Mouse (Mus musculus) thymus, postnatal 0 days (tissue): ENCODE results near the gene Asb8. TPM values are rescaled to one million over a fixed set of nuclear protein-coding genes. Genes with fewer than 3 reads are reported as not detected.

Experiments
- DNase-seq: peaks from one replicate; pipeline ENCODE4 v3.0.0-alpha.2; 2015; ENCODE audit warnings: low spot score
- polyA plus RNA-seq: library from polyadenylated mRNA; unstranded; fragments of >200 nt; fragmentation: Nextera tagmentation; extraction: Ambion mirVana; gene quantifications from 2 replicates; pipeline ENCODE4 v1.2.1, GENCODE M21; 2015

Asb8 gene
- polyA plus RNA-seq, 1 experiment from 2014 or later, result 43.2 TPM

DNA sequence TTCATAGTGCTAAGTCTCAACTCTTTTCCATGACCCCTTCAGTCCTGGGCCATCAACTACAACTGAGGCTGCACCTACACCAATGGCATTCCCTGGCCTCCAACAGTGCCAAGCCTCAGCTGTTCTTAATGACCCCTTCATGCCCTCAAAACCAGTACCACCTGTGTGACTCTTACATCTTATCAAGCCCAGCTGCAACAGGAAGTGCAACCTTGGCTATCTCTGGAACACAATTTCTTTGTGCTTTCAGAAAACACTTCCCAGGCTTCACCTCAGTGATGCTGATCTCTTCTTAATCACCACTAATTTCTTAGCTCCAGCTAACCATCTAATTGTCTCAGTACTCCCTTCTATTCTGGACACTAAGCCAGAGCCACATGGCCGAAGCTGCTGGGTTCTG is 76.5 kb downstream of the Asb8 start:
- DNase-seq, result peak; percentile 53

Other genes starting within 250 kb of the Asb8 start
- 39.0 and 40.9 TPM in 2 replicates for gene Tmem106c, start 201.4 kb downstream of the Asb8 start, polyA plus RNA-seq
- gene Col2a1, start 160.9 kb downstream of the Asb8 start, polyA plus RNA-seq, result 0.28 and 0.36 TPM in 2 replicates
- gene Pfkm, start 73.0 kb downstream of the Asb8 start, polyA plus RNA-seq, result 13.7 and 16.2 TPM in 2 replicates
- gene Senp1, start 71.9 kb downstream of the Asb8 start, polyA plus RNA-seq, result 31.5 and 35.9 TPM in 2 replicates
- 0.25 and 0.30 TPM in 2 replicates for gene Ccdc184, start 1.5 kb upstream of the Asb8 start, polyA plus RNA-seq
- not detected in 2 replicates for gene Olfr288, start 29.9 kb upstream of the Asb8 start, polyA plus RNA-seq
- gene Gm44579, start 55.4 kb upstream of the Asb8 start, polyA plus RNA-seq, result not detected in 2 replicates
- gene Olfr287, start 55.4 kb upstream of the Asb8 start, polyA plus RNA-seq, result not detected in 2 replicates
- not detected in 2 replicates for gene Olfr286, start 68.8 kb upstream of the Asb8 start, polyA plus RNA-seq
- not detected in 2 replicates for gene H1fnt, start 91.7 kb upstream of the Asb8 start, polyA plus RNA-seq
- 0.40 and 0.46 TPM in 2 replicates for gene Zfp641, start 130.5 kb upstream of the Asb8 start, polyA plus RNA-seq
- gene Olfr285, start 151.7 kb upstream of the Asb8 start, polyA plus RNA-seq, result not detected in 2 replicates
- gene Olfr284, start 175.4 kb upstream of the Asb8 start, polyA plus RNA-seq, result not detected in 2 replicates
- gene Olfr283, start 215.3 kb upstream of the Asb8 start, polyA plus RNA-seq, result not detected in 2 replicates